Mouse (Mus musculus) heart, postnatal 14 days (tissue): Measurements from ENCODE around the gene Pik3ap1. TPM values are rescaled to one million over a fixed set of nuclear protein-coding genes. Genes with fewer than 3 reads are reported as not detected.
A peak's percentile ranks its signal among the peaks of the same experiment; 100 is the strongest.
"Not testable (repeated sequence)": the region's sequence is repeated elsewhere in the genome, so short reads cannot be mapped to it uniquely, and the experiment has no call there.

Experiments
- DNase-seq, 2 experiments: peaks; one replicate each; pipeline ENCODE4 v3.0.0; 2021 to 2022
- intact Hi-C: fragments of 180-260 bp; cut with DNase I; formaldehyde crosslinking; loops from one replicate; pipeline ENCODE4 v1.15.1; 2025
- long read RNA-seq, 2 experiments: library from polyadenylated mRNA; stranded (forward); transcript quantifications; one replicate each; pipeline ENCODE4 v2.0.0; 2021
- total RNA-seq, 2 experiments: library from RNA; stranded (reverse); gene quantifications; 2 replicates each; pipeline ENCODE4 v1.2.3; 2021

Gene Pik3ap1
- 1 to 10 TPM; 1.5 TPM for total RNA-seq
- long read RNA-seq, experiment 1, full-length matches to known transcripts: 2 of 4 reads
- long read RNA-seq, experiment 1, partial matches to known transcripts: 0 of 4 reads
- long read RNA-seq, experiment 1, other reads (novel, unspliced or antisense): 2 of 4 reads
- long read RNA-seq, experiment 2, full-length matches to known transcripts: 1 of 2 reads
- long read RNA-seq, experiment 2, partial matches to known transcripts: 1 of 2 reads
- long read RNA-seq, experiment 2, other reads (novel, unspliced or antisense): 0 of 2 reads

DNA sequence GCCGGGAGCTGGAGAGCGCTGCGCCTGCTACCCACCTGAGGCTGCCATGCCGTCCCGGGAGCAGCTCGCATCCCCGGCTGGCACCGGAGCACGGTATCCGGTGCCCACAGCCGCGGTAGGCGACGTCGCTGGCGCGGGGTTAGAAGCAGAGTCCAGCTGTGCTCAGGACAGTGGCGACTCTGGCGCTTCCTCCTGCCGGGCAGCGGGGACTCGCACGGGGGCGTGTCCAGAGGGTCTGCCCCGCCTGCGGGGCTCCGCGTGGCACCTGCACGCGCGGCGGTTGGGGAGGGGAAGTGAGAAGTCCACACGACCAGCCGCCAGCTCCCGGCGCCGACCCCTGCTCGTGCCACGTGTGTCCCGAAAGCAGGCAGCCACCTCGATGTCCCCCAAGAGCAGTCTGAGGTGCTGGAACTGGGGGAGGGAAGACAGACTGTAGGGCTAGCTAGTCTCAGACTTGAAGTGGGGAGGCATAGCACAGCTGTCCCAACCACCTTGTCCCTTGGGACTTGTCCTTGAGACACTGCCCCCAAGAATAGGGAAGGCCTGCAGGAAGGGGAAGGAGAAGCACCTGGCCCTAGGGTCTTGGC is at the start of gene Pik3ap1:
Gene Pik3ap1, minus strand, starts transcription at position 181 of the 587 bp plus-strand sequence.
- intact Hi-C loops: no loop called here
- DNase-seq: peak; percentile 36 to 54

DNA sequence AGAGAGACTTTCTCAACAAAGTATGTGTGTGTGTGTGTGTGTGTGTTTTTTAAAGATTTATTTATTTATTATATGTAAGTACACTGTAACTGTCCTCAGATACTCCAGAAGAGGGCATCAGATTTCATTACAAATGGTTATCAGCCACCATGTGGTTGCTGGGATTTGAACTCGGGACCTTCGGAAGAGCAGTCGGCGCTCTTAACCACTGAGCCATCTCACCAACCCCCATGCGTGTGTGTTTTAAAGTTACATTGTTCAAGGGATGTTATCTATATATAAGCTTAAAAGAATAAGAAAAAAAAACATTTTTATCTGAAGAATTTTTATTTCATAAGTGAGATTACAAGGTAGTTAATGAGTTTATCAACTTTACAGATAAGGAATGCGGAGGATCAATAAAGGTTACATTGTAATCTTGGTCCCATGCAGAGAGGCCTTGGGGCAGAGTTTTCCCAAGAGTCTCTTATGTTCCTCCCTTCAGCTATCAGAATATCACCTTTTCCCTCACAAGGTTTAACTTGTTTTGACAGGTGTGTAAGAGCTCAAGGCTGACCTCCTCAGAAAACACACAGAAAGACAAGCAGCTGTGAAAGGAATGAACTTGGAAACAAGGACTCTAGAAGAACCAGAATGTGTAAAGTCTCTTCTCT is 46.7 kb upstream of the Pik3ap1 start:
- intact Hi-C loops, DNase-seq: not testable (repeated sequence)

DNA sequence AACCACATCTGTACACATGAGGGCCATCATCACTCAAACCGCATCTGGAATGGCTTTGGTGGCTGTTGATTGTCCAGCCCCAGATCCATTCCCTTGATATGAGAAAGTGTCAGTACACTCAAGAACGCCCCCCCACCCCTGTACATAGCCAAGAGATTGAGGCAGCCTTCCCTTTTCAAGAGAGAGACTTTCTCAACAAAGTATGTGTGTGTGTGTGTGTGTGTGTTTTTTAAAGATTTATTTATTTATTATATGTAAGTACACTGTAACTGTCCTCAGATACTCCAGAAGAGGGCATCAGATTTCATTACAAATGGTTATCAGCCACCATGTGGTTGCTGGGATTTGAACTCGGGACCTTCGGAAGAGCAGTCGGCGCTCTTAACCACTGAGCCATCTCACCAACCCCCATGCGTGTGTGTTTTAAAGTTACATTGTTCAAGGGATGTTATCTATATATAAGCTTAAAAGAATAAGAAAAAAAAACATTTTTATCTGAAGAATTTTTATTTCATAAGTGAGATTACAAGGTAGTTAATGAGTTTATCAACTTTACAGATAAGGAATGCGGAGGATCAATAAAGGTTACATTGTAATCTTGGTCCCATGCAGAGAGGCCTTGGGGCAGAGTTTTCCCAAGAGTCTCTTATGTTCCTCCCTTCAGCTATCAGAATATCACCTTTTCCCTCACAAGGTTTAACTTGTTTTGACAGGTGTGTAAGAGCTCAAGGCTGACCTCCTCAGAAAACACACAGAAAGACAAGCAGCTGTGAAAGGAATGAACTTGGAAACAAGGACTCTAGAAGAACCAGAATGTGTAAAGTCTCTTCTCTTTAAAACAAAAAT is 41.2 kb upstream of the Pik3ap1 start:
- DNase-seq, intact Hi-C loops: not testable (repeated sequence)

DNA sequence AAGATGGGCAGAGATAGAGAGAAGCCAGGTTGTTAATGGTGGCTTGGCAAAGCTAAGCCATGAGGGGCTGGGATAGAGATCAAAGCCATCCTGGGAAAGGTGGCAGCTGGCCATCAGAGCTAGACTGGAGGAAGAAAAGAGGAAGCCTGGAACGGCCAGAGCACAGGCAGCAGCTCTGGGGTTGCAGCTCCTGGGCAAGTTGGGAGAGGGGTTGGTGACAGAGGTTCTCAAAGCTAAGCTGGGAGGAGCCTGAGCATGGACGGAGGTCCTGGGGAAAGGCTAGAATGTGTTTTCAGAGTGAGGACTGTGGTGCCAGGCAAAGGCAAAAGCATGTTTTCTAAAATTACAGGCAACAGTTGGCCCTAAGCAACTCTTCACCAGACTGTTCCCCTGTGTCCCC is 36.4 kb upstream of the Pik3ap1 start:
- intact Hi-C loops: no loop called here
- no peak for DNase-seq

DNA sequence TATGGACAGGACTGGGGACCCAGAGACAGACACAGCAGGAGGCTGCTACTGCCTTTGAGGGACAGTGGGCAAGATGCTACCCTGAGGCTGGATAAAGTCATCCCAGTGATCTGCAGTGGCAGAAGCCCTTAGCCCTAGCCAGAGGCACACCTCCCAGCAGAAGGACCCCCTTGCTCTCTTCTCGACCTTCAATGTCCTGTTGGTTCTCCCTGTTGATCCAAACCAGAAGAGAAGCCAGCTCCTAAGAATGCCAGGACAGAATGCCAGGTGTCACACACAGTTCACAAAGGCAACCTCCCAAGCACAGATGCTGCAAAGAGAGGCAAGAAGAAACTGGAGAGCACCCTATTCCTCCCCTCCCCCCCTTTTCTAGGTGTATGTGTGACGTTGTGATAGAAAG is 33.9 kb upstream of the Pik3ap1 start:
- intact Hi-C loops: no loop called here
- DNase-seq: no peak

DNA sequence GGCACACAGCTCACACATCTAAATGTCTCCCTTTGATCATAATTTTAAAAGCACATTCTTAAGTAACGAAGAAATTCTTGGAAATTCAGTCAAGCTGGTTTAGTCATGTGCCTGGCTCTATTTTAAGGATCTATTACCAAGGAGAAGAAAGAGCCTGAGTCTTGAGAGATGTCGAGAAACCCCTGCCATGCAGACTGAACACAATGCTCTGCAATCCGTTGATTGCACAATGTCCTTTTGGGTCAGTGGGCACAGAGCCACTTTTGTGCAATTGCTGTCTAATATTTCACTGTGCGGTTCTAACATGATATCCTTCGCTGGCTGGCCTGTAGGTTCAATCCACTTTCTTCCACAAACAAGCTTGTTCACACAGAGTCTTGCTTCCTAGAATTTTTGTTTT is 33.1 kb upstream of the Pik3ap1 start:
- DNase-seq: no peak
- intact Hi-C loops: no loop called here

DNA sequence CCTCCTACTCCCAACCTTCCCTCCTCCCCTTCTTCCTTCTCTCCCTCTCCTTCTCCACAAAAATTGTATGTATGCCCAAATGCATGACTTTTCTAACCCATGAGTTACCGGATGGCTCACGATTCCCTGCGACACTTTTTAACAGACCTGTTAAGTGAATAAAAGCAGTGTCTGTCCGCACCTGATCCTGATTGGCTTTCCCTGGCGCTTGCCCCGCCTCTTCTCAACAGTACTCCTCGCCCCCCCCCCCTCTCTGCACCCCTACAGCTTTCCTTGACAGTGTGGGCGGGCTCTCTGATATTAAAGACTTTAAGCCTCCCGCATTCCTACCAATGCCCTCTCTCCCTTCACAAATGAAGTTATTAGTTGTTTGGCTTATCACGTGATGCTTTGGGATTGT is 31.3 kb upstream of the Pik3ap1 start:
- DNase-seq: no peak
- intact Hi-C loops: no loop called here

DNA sequence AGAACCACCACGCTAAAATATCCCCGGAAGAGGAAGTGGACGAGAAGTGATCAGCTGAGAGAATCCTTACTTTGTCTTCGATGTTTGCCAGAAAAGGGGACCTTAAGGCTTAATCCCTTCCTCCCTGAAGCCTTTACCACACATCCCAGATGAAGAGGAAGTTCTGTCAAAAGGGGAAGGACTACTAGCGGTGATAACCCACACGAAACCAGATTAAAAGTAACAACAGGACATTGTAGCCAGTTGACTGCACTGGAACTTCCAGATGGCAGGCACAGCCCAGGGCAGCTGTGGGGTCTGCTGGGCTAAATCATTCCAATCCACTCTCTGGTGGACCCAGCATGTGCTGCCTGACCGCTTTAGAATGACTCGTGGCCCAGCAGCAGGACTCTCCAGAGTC is 17.7 kb upstream of the Pik3ap1 start:
- intact Hi-C loops: no loop called here

DNA sequence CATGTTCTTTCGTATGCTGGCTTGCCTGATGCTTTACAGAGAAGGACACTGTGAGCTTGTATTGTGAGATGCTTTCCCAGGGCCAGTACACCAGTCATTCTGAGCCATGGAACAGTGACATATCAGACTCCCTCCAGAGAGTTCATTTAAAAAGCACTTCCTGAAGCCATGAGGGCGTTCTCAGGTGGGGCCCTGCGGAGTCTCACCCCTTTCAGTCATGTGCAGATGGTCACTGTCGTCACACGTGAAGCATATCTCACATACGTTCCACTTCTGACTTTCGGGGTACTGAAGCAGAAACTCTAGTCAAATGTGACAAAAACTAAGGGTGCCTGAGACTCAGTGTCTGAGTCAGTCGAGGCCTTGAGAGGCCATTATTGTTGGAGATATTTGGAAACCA is 6.0 kb upstream of the Pik3ap1 start:
- intact Hi-C loops: no loop called here
- DNase-seq: no peak

More for the DNA sequence above, 17.7 kb upstream of the Pik3ap1 start:
- DNase-seq: no peak

DNA sequence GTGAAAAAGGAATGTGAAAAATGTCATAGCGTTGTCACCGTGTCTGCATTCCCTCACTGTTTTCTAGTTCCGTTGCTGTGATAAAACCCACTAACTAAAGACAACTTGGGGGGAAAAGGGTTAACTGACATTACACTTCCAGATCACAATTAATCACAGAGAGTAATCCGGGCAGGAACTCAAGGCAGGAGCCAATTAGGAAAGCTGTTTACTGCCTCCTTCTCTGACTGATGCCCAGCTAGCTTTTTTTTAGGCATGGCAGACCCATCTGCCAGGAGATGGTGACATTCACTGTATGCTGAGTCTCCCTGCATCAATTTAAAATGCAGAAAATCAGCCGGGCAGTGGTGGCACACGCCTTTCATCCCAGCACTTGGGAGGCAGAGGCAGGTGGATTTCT is 4.4 kb upstream of the Pik3ap1 start:
- intact Hi-C loops: no loop called here
- DNase-seq: no peak

DNA sequence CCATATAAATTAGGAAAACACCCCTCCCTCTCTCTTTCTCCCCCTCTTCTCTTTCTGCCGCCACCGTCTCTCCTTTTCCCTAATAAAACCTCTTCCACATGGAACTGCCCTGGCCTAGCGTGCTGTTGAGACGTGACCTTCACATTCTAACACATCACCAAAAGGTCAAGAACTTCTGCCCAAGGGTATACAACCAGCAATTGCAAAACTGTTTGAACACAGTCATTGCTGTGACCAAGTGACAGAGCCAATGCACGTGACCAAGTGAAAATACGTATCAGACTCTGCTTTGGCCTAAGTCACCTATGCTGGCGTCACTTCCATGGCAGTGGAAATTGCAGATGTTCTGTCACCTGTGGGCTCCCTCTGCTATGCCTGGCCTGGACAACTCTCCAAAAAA is 3.3 kb upstream of the Pik3ap1 start:
- intact Hi-C loops: no loop called here
- no peak for DNase-seq

DNA sequence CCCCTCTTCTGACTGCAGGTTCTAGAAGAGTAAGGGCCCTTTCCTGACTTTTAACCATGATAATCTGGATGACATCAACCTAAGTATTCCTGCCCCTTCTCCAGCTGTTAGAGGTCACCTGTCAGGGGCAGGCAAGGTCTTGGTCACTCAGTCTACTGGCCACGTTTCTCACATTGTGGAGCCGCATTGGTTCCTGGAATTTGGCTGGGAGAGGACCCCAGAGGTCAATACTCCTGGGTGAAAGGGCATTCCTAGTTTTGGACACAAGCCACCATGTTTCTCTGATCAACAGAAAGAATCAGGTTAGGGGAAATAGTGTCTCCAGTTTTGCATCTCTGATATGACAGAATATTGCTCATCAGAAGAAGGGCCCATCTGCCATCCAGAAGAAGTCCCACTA is 2.4 kb upstream of the Pik3ap1 start:
- DNase-seq: no peak
- intact Hi-C loops: no loop called here

DNA sequence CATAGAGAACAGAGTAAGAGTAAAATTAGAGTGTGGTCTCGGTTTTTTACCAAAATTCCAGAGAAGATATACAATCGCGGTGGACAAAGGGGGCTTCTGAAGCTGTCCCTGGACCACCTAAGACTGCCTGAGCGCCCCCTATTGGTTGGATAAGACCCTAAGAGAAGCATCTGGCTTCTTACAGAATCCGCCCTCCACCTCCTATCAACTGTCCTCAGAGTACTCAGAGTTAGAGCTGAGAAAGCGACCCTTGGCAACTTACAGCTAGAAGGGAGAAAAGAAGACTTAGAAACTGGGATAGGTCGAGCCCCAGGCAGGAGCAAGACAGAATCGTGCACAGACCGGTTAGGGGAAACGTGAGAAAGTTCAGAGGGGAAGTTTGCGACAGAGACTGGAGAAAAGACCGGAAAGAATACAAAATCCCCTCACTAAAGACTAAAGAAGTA is 473 bp downstream of the Pik3ap1 start:
- peak in 1 of 2 experiments; percentile 25 for DNase-seq
- intact Hi-C loops: no loop called here

DNA sequence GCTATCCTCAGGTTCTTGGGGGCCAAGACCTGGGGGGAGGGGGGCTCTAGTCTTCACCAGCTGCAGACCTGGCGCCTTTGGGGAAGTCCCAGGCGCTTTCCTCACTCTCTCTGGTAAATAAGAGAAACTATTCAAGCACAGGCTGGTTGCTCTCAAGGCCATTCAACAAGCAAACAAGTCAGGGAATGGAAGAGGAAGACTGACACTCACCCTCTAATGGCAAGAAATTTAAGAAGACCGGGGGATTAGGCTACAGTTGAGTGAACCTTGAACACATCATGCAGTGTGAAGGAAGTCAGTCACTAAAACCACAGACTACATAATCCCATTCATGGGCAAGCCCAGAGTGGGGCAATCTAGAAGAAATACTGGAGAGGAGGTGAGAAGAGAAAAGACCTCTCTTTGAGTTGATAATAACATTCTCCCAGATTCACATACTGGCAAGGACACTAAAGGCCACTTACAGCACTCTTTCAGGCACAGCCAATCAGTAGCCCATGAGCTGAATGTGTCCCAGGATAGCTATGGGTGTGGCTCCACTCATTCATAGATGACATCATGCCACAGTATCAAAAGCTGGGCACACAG is 2.4 kb downstream of the Pik3ap1 start:
- DNase-seq: no peak
- intact Hi-C loops: no loop called here

DNA sequence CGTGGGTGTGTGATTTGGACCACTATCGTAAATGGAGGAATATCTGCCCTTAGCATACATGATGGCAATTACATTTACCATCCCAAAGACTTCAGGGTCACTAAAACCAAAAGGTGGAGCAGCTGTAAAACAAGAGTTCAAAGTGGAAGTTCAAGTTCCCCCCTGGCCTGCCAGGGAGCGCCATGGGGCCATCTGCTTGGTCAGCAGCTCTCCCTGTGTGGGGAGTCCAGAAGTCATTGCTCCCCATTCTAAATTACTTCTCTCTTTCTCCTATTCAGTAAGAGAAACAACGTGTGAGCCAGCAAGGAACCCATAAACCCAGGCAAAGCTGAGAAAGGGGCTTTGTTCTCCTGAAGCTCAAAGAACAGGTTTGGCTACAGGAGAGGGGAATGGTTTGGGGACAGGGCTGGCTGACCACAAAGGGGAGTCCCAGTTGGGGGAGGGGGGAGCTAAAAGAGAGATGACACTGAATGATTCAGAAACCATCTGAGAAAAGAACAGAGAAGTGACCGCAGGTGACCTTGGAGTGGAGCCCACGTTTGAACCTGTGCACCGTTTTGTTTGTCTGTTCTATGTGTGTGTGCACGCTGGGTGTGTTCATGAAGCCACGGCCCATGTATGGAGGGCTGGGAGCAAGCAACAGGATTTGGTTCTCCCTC is 3.2 kb downstream of the Pik3ap1 start:
- peak in 1 of 2 experiments; percentile 8 for DNase-seq
- intact Hi-C loops: no loop called here

DNA sequence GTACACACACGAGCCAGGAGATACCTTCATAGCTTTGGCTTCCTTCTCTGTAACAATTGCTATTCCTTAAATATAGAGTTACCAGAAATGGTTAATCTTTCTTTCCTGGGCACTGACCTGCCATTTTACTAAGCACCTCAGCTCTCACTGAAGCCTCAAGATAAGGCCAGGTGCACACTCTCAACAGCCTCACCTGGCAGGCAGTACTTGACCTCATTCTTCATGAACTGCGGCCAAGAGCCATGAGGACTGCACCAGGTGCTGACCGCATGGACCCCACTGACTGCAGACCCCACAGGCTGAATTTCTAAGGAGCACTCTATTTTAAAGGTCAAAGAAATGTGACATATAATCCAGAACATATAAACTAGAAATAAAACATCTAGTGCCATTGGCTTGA is 5.7 kb downstream of the Pik3ap1 start:
- intact Hi-C loops: no loop called here
- no peak for DNase-seq

DNA sequence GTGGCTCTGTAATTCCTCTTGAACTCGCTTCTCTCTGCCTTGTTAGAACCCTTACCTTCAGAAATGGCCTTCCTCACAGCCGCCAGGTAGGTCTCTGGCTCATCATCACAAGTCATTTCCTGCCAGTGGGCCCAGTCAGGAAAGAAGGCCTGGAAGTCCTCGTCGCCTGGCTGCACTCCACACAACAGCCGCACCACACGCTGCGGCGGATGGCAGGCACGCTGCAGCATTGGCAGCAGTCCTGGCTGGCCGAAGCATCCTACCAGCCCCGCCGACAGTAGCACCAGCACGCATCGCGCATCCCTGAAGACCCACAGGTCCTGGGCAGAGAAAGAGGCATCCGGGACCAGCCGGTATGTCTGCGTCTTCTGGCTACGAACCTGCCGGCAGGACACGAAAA is 9.1 kb downstream of the Pik3ap1 start:
- no peak for DNase-seq
- intact Hi-C loops: no loop called here

DNA sequence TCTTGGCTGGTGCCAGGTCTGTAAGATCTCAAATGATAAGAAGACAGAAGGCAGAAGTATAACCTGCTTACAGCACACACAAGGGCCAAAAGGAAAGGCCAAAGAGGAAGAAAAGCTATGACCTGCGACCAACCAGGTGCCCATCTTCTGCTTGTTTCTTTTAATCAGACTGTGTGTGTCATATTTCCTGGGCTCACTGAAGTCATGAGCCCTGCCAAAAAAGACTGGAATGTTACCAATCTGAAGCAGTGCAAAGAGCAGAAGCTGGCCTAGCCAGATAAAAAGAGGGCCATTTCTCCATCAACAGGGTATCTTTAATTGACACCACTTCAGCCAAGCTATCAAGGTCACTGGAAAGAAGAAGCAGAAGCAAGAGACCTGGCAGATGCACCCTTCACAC is 9.8 kb downstream of the Pik3ap1 start:
- intact Hi-C loops: no loop called here
- DNase-seq: no peak

DNA sequence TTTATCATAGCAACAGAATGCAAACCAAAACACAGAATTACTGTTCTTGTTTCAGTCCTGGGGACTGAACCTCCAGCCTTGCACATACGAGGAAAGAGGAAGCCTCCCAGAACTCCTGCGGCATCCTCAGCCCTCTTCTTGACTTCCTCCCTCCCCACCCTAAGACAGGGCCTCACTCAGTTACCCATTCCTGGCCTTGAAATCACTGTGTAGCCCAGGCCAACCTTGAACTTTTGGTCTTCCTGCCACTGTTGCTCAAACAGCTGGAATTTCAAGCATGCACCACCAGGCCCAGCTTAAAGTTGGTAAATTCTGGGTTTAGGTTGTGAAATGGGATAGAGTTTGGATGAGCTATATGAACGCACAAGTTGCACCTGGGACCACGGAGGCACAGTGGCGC is 10.2 kb downstream of the Pik3ap1 start:
- DNase-seq: no peak
- intact Hi-C loops: no loop called here

DNA sequence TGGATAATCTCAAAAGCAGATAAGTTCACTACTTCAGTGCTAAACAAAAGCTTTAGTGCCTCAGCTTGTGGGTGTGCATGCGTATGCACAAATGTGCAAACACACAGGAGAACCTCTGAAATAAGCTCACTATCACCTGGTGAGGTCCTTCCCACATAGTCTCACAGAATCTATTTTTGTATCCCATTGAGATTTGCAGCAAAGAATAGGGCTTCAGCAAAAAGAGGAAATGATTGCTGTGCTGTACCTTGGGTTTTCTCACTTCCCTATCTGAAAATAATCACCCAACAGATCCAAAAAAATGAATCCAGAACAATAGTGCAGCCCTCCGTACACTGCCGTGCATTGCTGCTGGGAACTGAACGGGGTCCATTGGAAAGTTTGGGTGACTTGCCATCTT is 12.6 kb downstream of the Pik3ap1 start:
- intact Hi-C loops: no loop called here
- DNase-seq: no peak
